Mouse (Mus musculus): ENCODE results near the gene Gps2.
"Not testable (repeated sequence)": the region's sequence is repeated elsewhere in the genome, so short reads cannot be mapped to it uniquely, and the experiment has no call there.

The Gps2 gene

GRCm38 (mm10) chr11:69891482-69891881 lies 22.2 kb upstream of the Gps2 start:
- DNase-seq: no peak

- DNase-seq: no peak
Observed at GRCm38 (mm10) chr11:69894671-69895070, 19.0 kb upstream of the Gps2 start.

- no peak for DNase-seq
Observed at GRCm38 (mm10) chr11:69895291-69895690, 18.4 kb upstream of the Gps2 start, which contains the start of gene Acap1. Gene Acap1, minus strand, starts transcription at chr11:69895539.

GRCm38 (mm10) chr11:69899870-69900269 lies 13.8 kb upstream of the Gps2 start:
- DNase-seq: no peak

GRCm38 (mm10) chr11:69900471-69901405 lies 12.9 kb upstream of the Gps2 start, which contains the start of the genes 2810408A11Rik and Neurl4:
Gene 2810408A11Rik, minus strand, starts transcription at chr11:69900987.
Gene Neurl4, plus strand, starts transcription at chr11:69901072.
- DNase-seq: peak; percentile 96

GRCm38 (mm10) chr11:69901406-69901846 lies 12.3 kb upstream of the Gps2 start:
- DNase-seq: peak; percentile 97

GRCm38 (mm10) chr11:69901993-69902392 lies 11.7 kb upstream of the Gps2 start:
- DNase-seq: no peak

GRCm38 (mm10) chr11:69902972-69903371 lies 10.7 kb upstream of the Gps2 start:
- no peak for DNase-seq

- DNase-seq: no peak
Observed at GRCm38 (mm10) chr11:69904311-69904710, 9.4 kb upstream of the Gps2 start.

GRCm38 (mm10) chr11:69908645-69909044 lies 5.0 kb upstream of the Gps2 start:
- DNase-seq: no peak

- no peak for DNase-seq
Observed at GRCm38 (mm10) chr11:69909174-69909573, 4.5 kb upstream of the Gps2 start.

GRCm38 (mm10) chr11:69910177-69910576 lies 3.5 kb upstream of the Gps2 start:
- DNase-seq: no peak

- DNase-seq: no peak
Observed at GRCm38 (mm10) chr11:69910781-69911560, 2.7 kb upstream of the Gps2 start.

GRCm38 (mm10) chr11:69911701-69912100 lies 2.0 kb upstream of the Gps2 start:
- no peak for DNase-seq

GRCm38 (mm10) chr11:69912716-69913530 lies 765 bp upstream of the Gps2 start:
- peak; percentile 59 for DNase-seq

GRCm38 (mm10) chr11:69914372-69914764 lies 680 bp downstream of the Gps2 start:
- no peak for DNase-seq

- DNase-seq: no peak
Observed at GRCm38 (mm10) chr11:69914917-69915430, 1.3 kb downstream of the Gps2 start.

GRCm38 (mm10) chr11:69915667-69916627 lies 2.3 kb downstream of the Gps2 start:
- DNase-seq: no peak

GRCm38 (mm10) chr11:69916652-69917378 lies 3.1 kb downstream of the Gps2 start:
- not testable (repeated sequence) for DNase-seq

GRCm38 (mm10) chr11:69917379-69917948 lies 3.8 kb downstream of the Gps2 start:
- no peak for DNase-seq

All from lung, postnatal 10 days (tissue).